Mouse (Mus musculus): ENCODE measurements around the gene Abi2. TPM values are rescaled to one million over a fixed set of nuclear protein-coding genes. Genes with fewer than 3 reads are reported as not detected.
"Not testable (repeated sequence)": the region's sequence is repeated elsewhere in the genome, so short reads cannot be mapped to it uniquely, and the experiment has no call there.

The Abi2 gene
- 10 to 100 TPM; 28.5 to 49.7 (median 42.4) TPM for total RNA-seq (2022)

GRCm38 (mm10) chr1:60409168-60409828 is at the start of gene Abi2:
TSS of gene Abi2 (plus strand) at chr1:60409619.
- peak; percentile 87 for DNase-seq

- no peak for DNase-seq
Measured at GRCm38 (mm10) chr1:60361626-60362025, 47.8 kb upstream of the Abi2 start.

GRCm38 (mm10) chr1:60376556-60376955 is 32.9 kb upstream of the Abi2 start:
- no peak for DNase-seq

GRCm38 (mm10) chr1:60381910-60382309 is 27.5 kb upstream of the Abi2 start:
- no peak for DNase-seq

- no peak for DNase-seq
Measured at GRCm38 (mm10) chr1:60404848-60405247, 4.6 kb upstream of the Abi2 start.

- DNase-seq = no peak
Measured at GRCm38 (mm10) chr1:60408501-60409167, 785 bp upstream of the Abi2 start.

GRCm38 (mm10) chr1:60409928-60410817 is 754 bp downstream of the Abi2 start:
- peak; percentile 24 for DNase-seq

GRCm38 (mm10) chr1:60416724-60417123 is 7.3 kb downstream of the Abi2 start:
- DNase-seq = no peak

- DNase-seq = no peak
Measured at GRCm38 (mm10) chr1:60423882-60424281, 14.5 kb downstream of the Abi2 start.

- DNase-seq = no peak
Measured at GRCm38 (mm10) chr1:60428341-60428740, 18.9 kb downstream of the Abi2 start.

- DNase-seq = no peak
Measured at GRCm38 (mm10) chr1:60428932-60429331, 19.5 kb downstream of the Abi2 start.

- no peak for DNase-seq
Measured at GRCm38 (mm10) chr1:60431531-60431930, 22.1 kb downstream of the Abi2 start.

GRCm38 (mm10) chr1:60432497-60432896 is 23.1 kb downstream of the Abi2 start:
- DNase-seq = no peak

GRCm38 (mm10) chr1:60441438-60441837 is 32.0 kb downstream of the Abi2 start:
- not testable (repeated sequence) for DNase-seq

GRCm38 (mm10) chr1:60447067-60447466 is 37.6 kb downstream of the Abi2 start:
- no peak for DNase-seq

GRCm38 (mm10) chr1:60449896-60450295 is 40.5 kb downstream of the Abi2 start:
- DNase-seq = no peak

GRCm38 (mm10) chr1:60460623-60461022 is 51.2 kb downstream of the Abi2 start:
- DNase-seq = no peak

- DNase-seq = no peak
Measured at GRCm38 (mm10) chr1:60469491-60469890, 60.1 kb downstream of the Abi2 start.

- DNase-seq = no peak
Measured at GRCm38 (mm10) chr1:60470541-60470940, 61.1 kb downstream of the Abi2 start.

GRCm38 (mm10) chr1:60481561-60481960 is 72.1 kb downstream of the Abi2 start:
- no peak for DNase-seq

GRCm38 (mm10) chr1:60482881-60483280 is 73.5 kb downstream of the Abi2 start:
- no peak for DNase-seq

- DNase-seq = peak; percentile 30
Measured at GRCm38 (mm10) chr1:60485649-60486048, 76.2 kb downstream of the Abi2 start.

- no peak for DNase-seq
Measured at GRCm38 (mm10) chr1:60488635-60489034, 79.2 kb downstream of the Abi2 start.
